Mouse (Mus musculus) left cerebral cortex, postnatal 10 days (tissue): ENCODE measurements around the gene Dnhd1. TPM values are rescaled to one million over a fixed set of nuclear protein-coding genes. Genes with fewer than 3 reads are reported as not detected.

ENCODE experiments used
- DNase-seq, 2 experiments: peaks; one replicate each; pipeline ENCODE4 v3.0.0; 2021 to 2022; ENCODE audit warnings: low spot score in 2 of 2, mixed read lengths in 1 of 2; ENCODE audit errors: extremely low spot score in 1 of 2
- intact Hi-C: fragments of 180-260 bp; cut with DNase I; formaldehyde crosslinking; loops from one replicate; pipeline ENCODE4 v1.15.1; 2025
- total RNA-seq, 2 experiments: library from RNA; stranded (reverse); gene quantifications; 2 replicates each; pipeline ENCODE4 v1.2.3; 2021

The Dnhd1 gene
- total RNA-seq, 2 experiments from 2014 or later: 4.9 to 6.1 TPM

- no peak for DNase-seq
- intact Hi-C loops: no loop called here
These were observed 111.3 kb downstream of the Dnhd1 start for GRCm38 (mm10) chr7:105761813-105762484.

- no peak for DNase-seq
- intact Hi-C loops: no loop called here
These were observed 112.1 kb downstream of the Dnhd1 start for GRCm38 (mm10) chr7:105762517-105763270.

- no peak for DNase-seq
- intact Hi-C loops: no loop called here
These were observed 113.7 kb downstream of the Dnhd1 start for GRCm38 (mm10) chr7:105764331-105764730.

- intact Hi-C loops: no loop called here
These were observed 117.1 kb downstream of the Dnhd1 start for GRCm38 (mm10) chr7:105767729-105768165.

GRCm38 (mm10) chr7:105769959-105770358, 119.3 kb downstream of the Dnhd1 start:
- intact Hi-C loops: no loop called here
- DNase-seq: no peak

More at GRCm38 (mm10) chr7:105767729-105768165, 117.1 kb downstream of the Dnhd1 start:
- peak in 1 of 2 experiments; percentile 39 for DNase-seq

Other genes with a start within 250 kb of the Dnhd1 start
- under 1 TPM; 0.36 to 0.43 TPM for gene Cnga4, start 246.3 kb upstream of the Dnhd1 start, total RNA-seq
- 10 to 100 TPM; 28.8 to 35.4 TPM for gene Cckbr, start 225.1 kb upstream of the Dnhd1 start, total RNA-seq
- gene Cavin3, start 168.5 kb upstream of the Dnhd1 start, total RNA-seq: 10 to 100 TPM; 11.1 to 13.4 TPM
- 100 to 1,000 TPM in 1 of 2 experiments, 10 to 100 TPM in 1; 99.5 to 101 TPM for gene Smpd1, start 96.5 kb upstream of the Dnhd1 start, total RNA-seq
- 100 to 1,000 TPM; 422 to 438 TPM for gene Apbb1, start 69.2 kb upstream of the Dnhd1 start, total RNA-seq
- not detected for gene Hpx, start 50.7 kb upstream of the Dnhd1 start, total RNA-seq
- 100 to 1,000 TPM; 144 to 151 TPM for gene Trim3, start 17.3 kb upstream of the Dnhd1 start, total RNA-seq
- gene Timm10b, start 10.8 kb upstream of the Dnhd1 start, total RNA-seq: 10 to 100 TPM; 76.9 to 82.2 TPM
- gene Arfip2, start 10.4 kb upstream of the Dnhd1 start, total RNA-seq: 10 to 100 TPM; 88.1 to 97.9 TPM
- gene Gm45799, start 10.3 kb upstream of the Dnhd1 start, total RNA-seq: 10 to 100 TPM; 10.8 to 11.6 TPM
- gene Ilk, start 85.8 kb downstream of the Dnhd1 start, total RNA-seq: 100 to 1,000 TPM in 1 of 2 experiments, 10 to 100 TPM in 1; 97.7 to 117 TPM
- 10 to 100 TPM in 1 of 2 experiments, 1 to 10 TPM in 1; 9.9 to 16.0 TPM for gene Rrp8, start 86.6 kb downstream of the Dnhd1 start, total RNA-seq
- 100 to 1,000 TPM; 144 to 152 TPM for gene Taf10, start 93.5 kb downstream of the Dnhd1 start, total RNA-seq
- 10 to 100 TPM; 32.6 to 40.0 TPM for gene Tpp1, start 101.4 kb downstream of the Dnhd1 start, total RNA-seq
- 10 to 100 TPM; 31.1 to 34.7 TPM for gene Dchs1, start 136.8 kb downstream of the Dnhd1 start, total RNA-seq
- 100 to 1,000 TPM; 109 to 110 TPM for gene Mrpl17, start 160.3 kb downstream of the Dnhd1 start, total RNA-seq